Mouse (Mus musculus): ENCODE measurements at regions not wholly inside any gene's neighbourhood (a gene's known extent, or its start where the extent isn't known, plus 50 kb on each side); places are given as distances from the start of the nearest gene placed in this dataset.
A peak's percentile ranks its signal among the peaks of the same experiment; 100 is the strongest.

GRCm38 (mm10) chr2:75164987-75165386 is 339.4 kb downstream of the Mtx2 start:
- 88% methylated on average over 4 of the region's 4 CpGs for WGBS
- H3K4me2 ChIP-seq (ENCODE audit: low read depth, low read length): no peak overlapping the region
- no peak overlapping the region for H3K9ac ChIP-seq (replicated peaks; ENCODE audit: low read length)
- no peak overlapping the region for H3K27ac ChIP-seq (replicated peaks; ENCODE audit: low read depth, low read length)
- H3K9me3 ChIP-seq (replicated peaks; ENCODE audit: control insufficient read depth, low read length): no peaks in the 10 kb centered on the region
- ATAC-seq (replicated peaks; ENCODE audit: insufficient number of reproducible peaks, low FRiP score, low TSS enrichment, low read depth) (no peak), DNase-seq (ENCODE audit: low spot score) (no peak)
- H3K4me1 ChIP-seq (ENCODE audit: control insufficient read depth, insufficient read depth, low read length): no peaks in the 10 kb centered on the region
- no peaks in the 10 kb centered on the region for H3K36me3 ChIP-seq (replicated peaks; ENCODE audit: control insufficient read depth, insufficient read depth, low read depth, low read length)
- H3K4me3 ChIP-seq (ENCODE audit: low read depth, low read length): no peak overlapping the region
- H3K27me3 ChIP-seq (ENCODE audit: control insufficient read depth, insufficient read depth, low read length): no peaks in the 10 kb centered on the region

GRCm38 (mm10) chr2:75176267-75176666 is 350.7 kb downstream of the Mtx2 start:
- no peak overlapping the region for H3K4me2 ChIP-seq (ENCODE audit: low read depth, low read length)
- no peaks in the 10 kb centered on the region for H3K36me3 ChIP-seq (replicated peaks; ENCODE audit: control insufficient read depth, insufficient read depth, low read depth, low read length)
- 70% methylated on average over 5 of the region's 5 CpGs for WGBS
- no peak overlapping the region for H3K27ac ChIP-seq (replicated peaks; ENCODE audit: low read depth, low read length)
- ATAC-seq (replicated peaks; ENCODE audit: insufficient number of reproducible peaks, low FRiP score, low TSS enrichment, low read depth) (no peak), DNase-seq (ENCODE audit: low spot score) (no peak)
- H3K27me3 ChIP-seq (ENCODE audit: control insufficient read depth, insufficient read depth, low read length): no peaks in the 10 kb centered on the region
- no peak overlapping the region for H3K9ac ChIP-seq (replicated peaks; ENCODE audit: low read length)
- no peak overlapping the region for H3K4me3 ChIP-seq (ENCODE audit: low read depth, low read length)
- no peaks in the 10 kb centered on the region for H3K9me3 ChIP-seq (replicated peaks; ENCODE audit: control insufficient read depth, low read length)
- H3K4me1 ChIP-seq (ENCODE audit: control insufficient read depth, insufficient read depth, low read length): no peaks in the 10 kb centered on the region

GRCm38 (mm10) chr2:75183293-75183692 is 357.7 kb downstream of the Mtx2 start:
- ATAC-seq (replicated peaks; ENCODE audit: insufficient number of reproducible peaks, low FRiP score, low TSS enrichment, low read depth) (no peak), DNase-seq (ENCODE audit: low spot score) (peak; percentile 28)
- no peak overlapping the region for H3K4me3 ChIP-seq (ENCODE audit: low read depth, low read length)
- H3K9me3 ChIP-seq (replicated peaks; ENCODE audit: control insufficient read depth, low read length): no peaks in the 10 kb centered on the region
- no peak overlapping the region for H3K27ac ChIP-seq (replicated peaks; ENCODE audit: low read depth, low read length)
- no peaks in the 10 kb centered on the region for H3K36me3 ChIP-seq (replicated peaks; ENCODE audit: control insufficient read depth, insufficient read depth, low read depth, low read length)
- no peak overlapping the region for H3K9ac ChIP-seq (replicated peaks; ENCODE audit: low read length)
- H3K4me1 ChIP-seq (ENCODE audit: control insufficient read depth, insufficient read depth, low read length): no peaks in the 10 kb centered on the region
- no peaks in the 10 kb centered on the region for H3K27me3 ChIP-seq (ENCODE audit: control insufficient read depth, insufficient read depth, low read length)
- 47% methylated on average over 4 of the region's 4 CpGs for WGBS
- H3K4me2 ChIP-seq (ENCODE audit: low read depth, low read length): no peak overlapping the region

GRCm38 (mm10) chr2:75202587-75203220 is 377.1 kb downstream of the Mtx2 start:
- no peak for DNase-seq (ENCODE audit: low spot score)
- Histone ChIP-seq H3K27ac (replicated peaks; ENCODE audit: low read depth, low read length) (no peak overlapping the region), H3K27me3 (ENCODE audit: control insufficient read depth, insufficient read depth, low read length) (no peaks in the 10 kb centered on the region), H3K4me1 (ENCODE audit: control insufficient read depth, insufficient read depth, low read length) (no peaks in the 10 kb centered on the region), H3K9me3 (replicated peaks; ENCODE audit: control insufficient read depth, low read length) (no peaks in the 10 kb centered on the region), H3K4me3 (ENCODE audit: low read depth, low read length) (no peak overlapping the region), H3K9ac (replicated peaks; ENCODE audit: low read length) (no peak overlapping the region), H3K4me2 (ENCODE audit: low read depth, low read length) (no peak overlapping the region), H3K36me3 (replicated peaks; ENCODE audit: control insufficient read depth, insufficient read depth, low read depth, low read length) (no peaks in the 10 kb centered on the region)
- WGBS: 61% methylated on average over 7 of the region's 7 CpGs
- ATAC-seq (replicated peaks; ENCODE audit: insufficient number of reproducible peaks, low FRiP score, low TSS enrichment, low read depth): no peak

GRCm38 (mm10) chr2:75208821-75209758 is 383.5 kb downstream of the Mtx2 start:
- no peak for ATAC-seq (replicated peaks; ENCODE audit: insufficient number of reproducible peaks, low FRiP score, low TSS enrichment, low read depth)
- no peak overlapping the region for H3K4me3 ChIP-seq (ENCODE audit: low read depth, low read length)
- H3K4me1 ChIP-seq (ENCODE audit: control insufficient read depth, insufficient read depth, low read length): no peaks in the 10 kb centered on the region
- no peaks in the 10 kb centered on the region for H3K27me3 ChIP-seq (ENCODE audit: control insufficient read depth, insufficient read depth, low read length)
- H3K9ac ChIP-seq (replicated peaks; ENCODE audit: low read length): no peak overlapping the region
- DNase-seq (ENCODE audit: low spot score): peak; percentile 54
- H3K9me3 ChIP-seq (replicated peaks; ENCODE audit: control insufficient read depth, low read length): no peaks in the 10 kb centered on the region
- 52% methylated on average over 27 of the region's 27 CpGs for WGBS
- H3K36me3 ChIP-seq (replicated peaks; ENCODE audit: control insufficient read depth, insufficient read depth, low read depth, low read length): no peaks in the 10 kb centered on the region
- H3K4me2 ChIP-seq (ENCODE audit: low read depth, low read length): no peak overlapping the region
- no peak overlapping the region for H3K27ac ChIP-seq (replicated peaks; ENCODE audit: low read depth, low read length)

- DNase-seq (ENCODE audit: low spot score) (no peak), ATAC-seq (replicated peaks; ENCODE audit: insufficient number of reproducible peaks, low FRiP score, low TSS enrichment, low read depth) (no peak)
- H3K4me2 ChIP-seq (ENCODE audit: low read depth, low read length): no peak overlapping the region
- H3K9me3 ChIP-seq (replicated peaks; ENCODE audit: control insufficient read depth, low read length): no peaks in the 10 kb centered on the region
- no peaks in the 10 kb centered on the region for H3K36me3 ChIP-seq (replicated peaks; ENCODE audit: control insufficient read depth, insufficient read depth, low read depth, low read length)
- no peak overlapping the region for H3K9ac ChIP-seq (replicated peaks; ENCODE audit: low read length)
- H3K4me3 ChIP-seq (ENCODE audit: low read depth, low read length): no peak overlapping the region
- H3K27me3 ChIP-seq (ENCODE audit: control insufficient read depth, insufficient read depth, low read length): no peaks in the 10 kb centered on the region
- no peak overlapping the region for H3K27ac ChIP-seq (replicated peaks; ENCODE audit: low read depth, low read length)
- whole genome bisulfite sequencing: 82% methylated on average over 17 of the region's 17 CpGs
- no peaks in the 10 kb centered on the region for H3K4me1 ChIP-seq (ENCODE audit: control insufficient read depth, insufficient read depth, low read length)
Observed at GRCm38 (mm10) chr2:75209790-75210583, 384.4 kb downstream of the Mtx2 start.

- Histone ChIP-seq H3K27me3 (ENCODE audit: control insufficient read depth, insufficient read depth, low read length) (no peaks in the 10 kb centered on the region), H3K4me3 (ENCODE audit: low read depth, low read length) (no peak overlapping the region), H3K9ac (replicated peaks; ENCODE audit: low read length) (no peak overlapping the region), H3K9me3 (replicated peaks; ENCODE audit: control insufficient read depth, low read length) (no peaks in the 10 kb centered on the region), H3K4me1 (ENCODE audit: control insufficient read depth, insufficient read depth, low read length) (no peaks in the 10 kb centered on the region), H3K36me3 (replicated peaks; ENCODE audit: control insufficient read depth, insufficient read depth, low read depth, low read length) (no peaks in the 10 kb centered on the region), H3K4me2 (ENCODE audit: low read depth, low read length) (no peak overlapping the region), H3K27ac (replicated peaks; ENCODE audit: low read depth, low read length) (no peak overlapping the region)
- 93% methylated on average over 5 of the region's 5 CpGs for WGBS
- ATAC-seq (replicated peaks; ENCODE audit: insufficient number of reproducible peaks, low FRiP score, low TSS enrichment, low read depth): no peak
- DNase-seq (ENCODE audit: low spot score): no peak
Observed at GRCm38 (mm10) chr2:75216931-75217330, 391.3 kb downstream of the Mtx2 start.
